ENCODE assay signal across 9 mouse cellular contexts in genomic region chr9:62744558-62745275, GRCm38 (mm10).
DNase-seq lines count a peak whose midpoint lies in the region; ATAC-seq lines count a peak whose summit lies in the region.
"Had no signal": no experiment of that assay in that cellular context is flagged by ENCODE, and none has a peak within 500 bp of the region (broad histone marks: within the 10 kb centered on the region; RNA-seq: fewer than 3 reads in every experiment).

No protein-coding gene starts in this region.

- H3K36me3 ChIP-seq in embryonic facial prominence, embryonic 10.5 days (replicated peaks), result no peaks in the 10 kb centered on the region
- H3K36me3 ChIP-seq: lung, embryonic 15.5 days had no signal

- H3K27ac ChIP-seq in embryonic facial prominence, embryonic 10.5 days (replicated peaks), result no peak overlapping the region
- H3K27ac ChIP-seq: lung, embryonic 15.5 days had no signal

- intact Hi-C loops in heart, postnatal 10 days (cut with DNase I), result loop anchor here (1.0 to 2.0 kb wide), 2 partner anchors 32 to 84 kb away; no protein-coding TSS in a partner anchor
- intact Hi-C loops in heart, postnatal 25 days (cut with DNase I), result loop anchor here (2.0 kb wide), 1 partner anchor 32 kb away; no protein-coding TSS in a partner anchor

- H3K4me3 ChIP-seq in embryonic facial prominence, embryonic 10.5 days, result no peak overlapping the region
- H3K4me3 ChIP-seq: lung, embryonic 15.5 days had no signal

- H3K9me3 ChIP-seq in embryonic facial prominence, embryonic 10.5 days, result 0 out of 2 replicates have a peak, but pooled peaks cover 6% of the 10 kb centered on the region
- H3K9me3 ChIP-seq: lung, embryonic 15.5 days had no signal

- 54% methylated on average over 7 of the region's 7 CpGs for WGBS in embryonic facial prominence, embryonic 10.5 days

- peak; percentile 63 for ATAC-seq in megakaryocyte progenitor cell, adult 5-6 weeks (replicated peaks; ENCODE audit: poor library complexity)

- H3K4me1 ChIP-seq in embryonic facial prominence, embryonic 10.5 days, result peaks cover 3% of the 10 kb centered on the region; the same call in 1 of the 2 replicates

- H3K27me3 ChIP-seq in embryonic facial prominence, embryonic 10.5 days (replicated peaks; ENCODE audit: low read depth, poor library complexity, severe bottlenecking), result no peaks in the 10 kb centered on the region
- H3K27me3 ChIP-seq: lung, embryonic 15.5 days had no signal

- peak; percentile 31 to 78 for DNase-seq in heart, postnatal 10 days
- no peak for DNase-seq in heart, postnatal 25 days (ENCODE audit: low spot score)
- peak; percentile 34 for DNase-seq in right cerebral cortex, postnatal 14 days
- no peak for DNase-seq in right cerebral cortex, adult 2 months (ENCODE audit: low spot score in 2 of 2)
- DNase-seq in R1 (ENCODE audit: low read depth, low spot score), result peak; percentile 60
- DNase-seq in embryonic facial prominence, embryonic 10.5 days (ENCODE audit: low spot score), result peak; percentile 63
- no peak for DNase-seq in right cerebral cortex, adult 18-20 months

Comparison
In these comparisons a context has a peak if more than half of its experiments do, and no peak if none do; other contexts are left out.
1. DNase-seq: peak in heart, postnatal 10 days (2 of 2), right cerebral cortex, postnatal 14 days (single experiment), R1 (single experiment) and embryonic facial prominence, embryonic 10.5 days (single experiment); none in heart, postnatal 25 days (single experiment), right cerebral cortex, adult 2 months (0 of 2) and right cerebral cortex, adult 18-20 months (single experiment).